Mouse (Mus musculus) left cerebral cortex, postnatal 25 days (tissue): ENCODE measurements around the gene Ficd. TPM values are rescaled to one million over a fixed set of nuclear protein-coding genes. Genes with fewer than 3 reads are reported as not detected.
A peak's percentile ranks its signal among the peaks of the same experiment; 100 is the strongest.

Source experiments
- DNase-seq, 2 experiments: peaks; one replicate each; pipeline ENCODE4 v3.0.0; 2022; ENCODE audit warnings: low spot score in 2 of 2, mixed read lengths in 1 of 2
- intact Hi-C: fragments of 180-260 bp; cut with DNase I; formaldehyde crosslinking; loops from one replicate; pipeline ENCODE4 v1.15.1; 2025
- total RNA-seq, 2 experiments: library from RNA; stranded (reverse); gene quantifications; 2 replicates each; pipeline ENCODE4 v1.2.3; 2021

Gene Ficd
- total RNA-seq, 2 experiments from 2014 or later, result 12.2 to 12.5 TPM

- intact Hi-C loops, result no loop called here
- DNase-seq, result no peak
These were observed 7.6 kb upstream of the Ficd start for GRCm38 (mm10) chr5:113728011-113728410.

DNA sequence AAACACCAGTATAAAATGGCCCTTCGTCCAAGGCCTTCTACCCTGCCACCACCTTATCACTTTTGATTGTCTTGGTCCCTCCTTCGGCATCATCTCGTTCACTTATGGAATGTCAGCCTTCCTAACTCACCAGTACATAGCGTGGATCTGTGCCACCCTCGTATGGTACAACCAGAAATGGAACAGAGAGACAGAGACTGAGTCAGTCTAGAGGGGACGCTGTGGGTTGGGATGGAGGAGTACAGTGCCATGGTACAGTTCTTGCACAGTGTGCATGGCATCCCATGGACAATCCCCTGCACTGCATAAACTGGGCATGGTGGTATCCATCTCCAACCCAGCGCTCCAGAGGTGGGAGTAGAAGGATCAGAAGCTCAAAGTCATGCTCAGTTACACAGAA, 6.9 kb upstream of the Ficd start:
- intact Hi-C loops, result no loop called here
- no peak for DNase-seq

DNA sequence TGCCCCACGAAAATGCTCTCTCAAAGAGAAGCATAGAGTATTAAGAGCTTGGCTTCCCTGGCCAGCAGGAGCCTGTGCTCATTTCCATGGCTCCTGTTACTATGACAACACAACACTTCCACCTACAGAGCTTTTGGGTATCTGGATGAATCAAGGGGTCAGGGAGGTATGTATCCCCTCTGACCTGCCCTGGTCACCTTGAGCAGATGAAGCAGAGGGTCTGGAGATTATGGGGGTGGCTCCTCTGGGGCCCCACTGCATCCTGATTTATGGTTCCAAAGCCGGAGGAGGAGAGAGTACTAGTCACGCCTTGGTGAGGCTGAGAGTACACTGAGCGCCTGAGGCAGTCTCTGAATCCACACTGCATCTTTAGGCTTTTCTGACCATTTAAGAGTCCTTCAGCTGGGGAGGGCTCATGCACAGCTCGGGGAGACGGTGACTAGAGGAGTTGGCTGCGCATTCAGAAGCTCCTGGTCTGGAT, 4.9 kb upstream of the Ficd start:
- intact Hi-C loops, result loop anchor here (10.0 kb wide), 1 partner anchor 446 kb away; no protein-coding TSS in a partner anchor
- DNase-seq, result peak; percentile 44 to 64

DNA sequence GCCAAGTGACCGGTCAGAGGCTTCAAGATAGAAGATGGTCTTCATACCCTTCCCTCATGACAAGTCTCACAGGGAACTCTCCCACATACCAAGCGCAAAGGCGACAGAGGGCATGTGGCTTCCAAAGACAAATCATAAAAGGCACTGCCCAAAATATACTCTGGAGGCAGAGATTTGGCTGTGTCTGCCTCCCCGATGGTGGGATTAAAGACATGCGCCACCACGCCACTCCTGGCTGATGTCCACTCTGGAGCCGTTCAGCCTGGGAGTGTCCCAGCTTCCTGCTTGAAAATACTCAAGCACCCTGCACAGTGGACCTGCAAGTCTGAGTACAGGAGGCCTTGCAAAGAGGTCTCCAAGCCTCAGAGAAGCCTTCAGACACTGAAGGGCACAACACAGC, 4.4 kb upstream of the Ficd start:
- intact Hi-C loops, result loop anchor here (10.0 kb wide), 1 partner anchor 446 kb away; no protein-coding TSS in a partner anchor
- DNase-seq, result peak in 1 of 2 experiments; percentile 8

DNA sequence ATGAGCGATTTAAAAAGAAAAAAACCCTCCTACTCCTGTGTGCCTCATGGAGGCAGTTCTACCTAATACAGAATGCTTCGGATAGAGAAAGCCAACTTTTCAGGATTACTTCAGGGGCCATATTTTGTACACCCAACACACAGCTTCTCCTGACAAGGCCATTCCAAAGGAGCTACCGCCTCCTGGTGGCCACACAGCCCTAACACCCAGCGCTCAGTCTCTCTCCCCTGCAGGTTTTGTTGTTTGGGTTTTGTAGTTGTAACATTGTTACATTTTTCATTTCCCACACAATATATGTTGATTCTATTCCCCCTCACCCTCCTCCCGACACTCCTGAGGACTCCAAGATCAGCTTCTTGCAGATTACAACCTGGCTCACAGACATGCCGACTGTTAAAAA, 3.4 kb upstream of the Ficd start:
- intact Hi-C loops, result loop anchor here (1.0 to 10.0 kb wide), 3 partner anchors 261 to 447 kb away; no protein-coding TSS in a partner anchor

DNA sequence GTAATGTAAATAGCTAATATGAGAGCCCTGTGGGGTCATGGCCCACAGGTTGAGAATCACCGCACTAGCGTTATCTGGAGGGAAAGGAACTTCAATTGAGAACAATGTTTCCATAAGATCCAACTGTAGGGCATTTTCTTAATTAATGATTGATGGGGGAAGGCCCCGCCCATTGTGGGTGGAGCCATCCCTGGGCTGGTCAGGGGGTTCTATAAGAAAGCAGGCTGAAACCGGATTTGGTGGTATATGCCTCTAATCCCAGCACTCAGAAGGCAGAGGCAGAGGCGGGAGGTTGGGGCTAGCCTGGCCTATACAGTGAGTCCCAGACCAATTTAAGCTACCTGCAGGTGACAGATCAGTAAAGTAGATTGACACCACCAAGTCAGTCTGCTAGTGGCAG, 1.2 kb upstream of the Ficd start:
- intact Hi-C loops, result loop anchor here (10.0 kb wide), 1 partner anchor 450 kb away; no protein-coding TSS in a partner anchor
- DNase-seq, result no peak

More for the DNA sequence above, 3.4 kb upstream of the Ficd start:
- DNase-seq, result peak; percentile 48 to 59

DNA sequence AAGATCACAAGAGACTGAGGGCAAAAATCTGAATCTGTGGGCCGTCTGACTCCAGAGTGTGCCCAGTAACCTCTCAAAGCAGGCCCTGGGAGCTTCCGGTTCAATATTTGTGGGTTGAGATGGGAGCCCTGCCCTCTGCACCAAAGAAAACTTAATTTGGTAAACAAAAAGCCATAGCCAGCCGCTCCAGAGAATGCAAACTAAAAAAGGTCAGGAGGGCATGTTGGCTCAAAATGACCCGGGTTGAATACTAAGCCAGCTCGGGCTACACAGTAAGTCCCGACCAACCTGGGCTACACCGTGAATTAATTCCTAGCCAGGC, 619 bp upstream of the Ficd start:
- no peak for DNase-seq
- intact Hi-C loops, result loop anchor here (10.0 kb wide), 1 partner anchor 450 kb away; no protein-coding TSS in a partner anchor

DNA sequence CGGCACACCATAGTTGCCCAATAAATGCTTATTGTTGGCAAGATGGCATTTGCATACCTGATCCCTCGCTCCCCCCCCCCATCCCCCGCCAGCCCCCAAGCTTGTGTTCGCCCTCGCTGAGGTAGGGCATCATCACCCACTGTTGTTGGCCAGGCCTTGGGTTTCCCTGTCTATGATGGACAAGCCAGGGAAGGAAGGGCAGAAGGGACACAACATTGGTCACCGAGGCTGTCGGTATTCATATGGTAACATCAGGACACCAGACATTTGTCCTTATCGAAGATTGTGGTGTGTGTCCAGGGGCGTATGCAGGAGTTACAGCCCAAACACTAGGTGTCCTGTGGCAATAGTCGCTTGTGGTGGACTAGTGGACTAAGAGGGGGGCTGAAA, 505 bp downstream of the Ficd start:
- intact Hi-C loops, result loop anchor here (2.0 to 10.0 kb wide), 2 partner anchors 35 to 451 kb away; no protein-coding TSS in a partner anchor
- no peak for DNase-seq

- DNase-seq, result no peak
- intact Hi-C loops, result loop anchor here (2.0 to 10.0 kb wide), 2 partner anchors 34 to 452 kb away; no protein-coding TSS in a partner anchor
These were observed 1.0 kb downstream of the Ficd start for GRCm38 (mm10) chr5:113736522-113737164.

- intact Hi-C loops, result loop anchor here (2.0 to 10.0 kb wide), 2 partner anchors 33 to 453 kb away; no protein-coding TSS in a partner anchor
- DNase-seq, result no peak
These were observed 2.1 kb downstream of the Ficd start for GRCm38 (mm10) chr5:113737607-113738237.

- intact Hi-C loops, result no loop called here
- DNase-seq, result no peak
These were observed 12.0 kb downstream of the Ficd start for GRCm38 (mm10) chr5:113747629-113748028.

- no peak for DNase-seq
- intact Hi-C loops, result no loop called here
These were observed 13.1 kb downstream of the Ficd start for GRCm38 (mm10) chr5:113748556-113749331.

- intact Hi-C loops, result no loop called here
- no peak for DNase-seq
These were observed 16.0 kb downstream of the Ficd start for GRCm38 (mm10) chr5:113751521-113752157.

DNA sequence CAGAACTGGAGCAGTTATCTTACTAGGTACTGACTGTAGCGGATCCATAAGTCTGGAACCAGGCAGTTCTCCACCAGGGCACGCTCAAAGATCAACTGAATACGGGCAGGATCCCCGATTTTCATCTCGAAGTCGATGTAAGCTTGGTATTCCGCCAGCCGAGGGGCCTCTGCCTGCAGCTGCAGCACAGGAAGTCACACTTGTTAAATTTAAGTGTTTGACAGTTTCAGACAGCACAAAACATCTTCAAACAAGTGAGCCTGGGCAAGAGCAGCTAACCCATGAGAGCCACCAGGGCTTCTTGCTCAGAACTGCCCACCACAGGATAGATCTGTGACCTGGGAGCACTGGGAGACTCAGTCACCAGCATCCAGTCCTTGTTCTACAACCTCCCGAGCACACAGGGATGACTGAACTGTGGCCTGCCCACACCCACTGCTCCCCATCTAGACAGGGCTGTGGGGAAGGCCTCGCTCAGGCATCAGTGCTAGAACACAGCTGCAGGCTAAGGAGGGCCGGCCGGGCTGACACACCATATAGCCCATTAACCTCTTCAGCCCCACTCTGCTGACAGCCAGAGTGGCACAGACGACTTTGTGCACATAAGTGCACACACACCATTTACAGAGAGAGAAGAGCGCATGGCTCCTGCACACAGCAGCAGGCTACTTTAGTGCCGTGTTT, 19.9 kb downstream of the Ficd start:
- intact Hi-C loops, result no loop called here
- DNase-seq, result no peak

- no peak for DNase-seq
- intact Hi-C loops, result no loop called here
These were observed 26.0 kb downstream of the Ficd start for GRCm38 (mm10) chr5:113761585-113761984.

DNA sequence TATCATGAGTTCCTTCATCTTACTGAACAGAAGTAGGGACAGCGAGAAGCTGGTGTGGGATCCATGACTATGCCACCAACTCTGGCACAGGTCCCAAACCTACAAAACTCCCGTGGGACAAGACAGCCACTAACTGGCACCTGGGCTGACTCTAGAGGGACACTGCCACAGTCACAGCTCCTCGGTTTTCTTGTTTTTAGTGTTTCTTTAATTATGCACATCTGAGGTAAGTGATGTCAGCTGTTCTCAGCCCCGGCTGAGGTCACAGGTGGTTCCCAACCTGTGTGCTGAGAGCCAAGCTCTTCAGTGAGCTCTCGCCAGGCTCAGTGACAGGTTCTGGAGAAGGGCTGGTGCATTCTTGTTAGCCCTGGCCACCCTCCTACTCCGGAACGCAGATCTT, 28.8 kb downstream of the Ficd start:
- DNase-seq, result no peak
- intact Hi-C loops, result no loop called here

GRCm38 (mm10) chr5:113765641-113766526, 30.3 kb downstream of the Ficd start:
- DNase-seq, result peak in 1 of 2 experiments; percentile 22
- intact Hi-C loops, result no loop called here

- DNase-seq, result peak in 1 of 2 experiments; percentile 72
- intact Hi-C loops, result no loop called here
These were observed 33.2 kb downstream of the Ficd start for GRCm38 (mm10) chr5:113768806-113769205.
